11 mouse cellular contexts compared by ENCODE assay signal in the genomic region with DNA sequence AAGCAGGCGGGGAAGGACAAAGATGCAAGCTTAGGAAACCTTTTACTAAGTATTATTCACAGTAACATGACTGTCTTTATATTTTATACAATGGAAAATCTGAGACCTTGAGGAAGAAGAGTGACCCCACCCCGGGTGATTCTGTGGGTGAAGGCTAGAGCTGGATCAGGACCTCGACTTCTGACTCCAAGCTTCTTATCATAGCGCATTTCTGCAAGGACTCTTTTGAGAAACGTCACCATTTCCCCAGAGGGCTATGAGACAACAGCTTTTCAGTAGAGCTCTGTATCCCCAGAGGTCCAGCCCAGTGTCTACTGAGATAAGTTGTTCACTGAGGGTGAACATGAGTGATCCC.
A peak's percentile ranks its signal among the peaks of the same experiment; 100 is the strongest.
DNase-seq lines count a peak whose midpoint lies in the region; ATAC-seq lines count a peak whose summit lies in the region.
"Had no signal": no experiment of that assay in that cellular context is flagged by ENCODE, and none has a peak within 500 bp of the region (broad histone marks: within the 10 kb centered on the region; RNA-seq: fewer than 3 reads in every experiment).

No protein-coding gene starts in this region.

- 54% methylated on average over 5 of the region's 5 CpGs for WGBS in heart, embryonic 12.5 days
- WGBS in lung, embryonic 15.5 days = 56% methylated on average over 5 of the region's 5 CpGs
- 78% methylated on average over 5 of the region's 5 CpGs for WGBS in limb, embryonic 13.5 days

- peak overlapping the region; percentile 65; the same call in 1 of the 2 replicates for H3K27ac ChIP-seq in heart, embryonic 12.5 days (ENCODE audit: poor library complexity, severe bottlenecking)
- H3K27ac ChIP-seq in lung, embryonic 15.5 days = peak overlapping the region; percentile 92
- H3K27ac ChIP-seq in limb, embryonic 13.5 days = peak overlapping the region; percentile 92

- intact Hi-C loops in heart, postnatal 25 days (cut with DNase I) = no loop called here

- peak; percentile 44 for DNase-seq in adrenal gland, adult 8-10 months
- no peak for DNase-seq in adrenal gland, postnatal 25 days
- DNase-seq in heart, postnatal 25 days (ENCODE audit: low spot score) = no peak
- DNase-seq in lung, postnatal 25 days (ENCODE audit: low spot score) = no peak
- DNase-seq in testis, postnatal 10 days (ENCODE audit: low spot score) = no peak
- DNase-seq: kidney, adult 11 months; kidney, postnatal 14 days had no signal

- H3K27me3 ChIP-seq in heart, embryonic 12.5 days (replicated peaks) = no peaks in the 10 kb centered on the region
- H3K27me3 ChIP-seq in lung, embryonic 15.5 days = peaks cover 16% of the 10 kb centered on the region; the same call in 1 of the 2 replicates
- H3K27me3 ChIP-seq in limb, embryonic 13.5 days = no peaks in the 10 kb centered on the region
- H3K27me3 ChIP-seq: Patski had no signal

- H3K4me3 ChIP-seq in heart, embryonic 12.5 days = no peak overlapping the region
- no peak overlapping the region for H3K4me3 ChIP-seq in lung, embryonic 15.5 days
- no peak overlapping the region for H3K4me3 ChIP-seq in limb, embryonic 13.5 days

- no peak for ATAC-seq in heart, embryonic 12.5 days (ENCODE audit: insufficient number of reproducible peaks, low FRiP score)
- no peak for ATAC-seq in lung, embryonic 15.5 days (ENCODE audit: borderline replicate concordance, extremely low read depth, low FRiP score, low TSS enrichment)
- no peak for ATAC-seq in limb, embryonic 13.5 days (ENCODE audit: low FRiP score, low read depth)

- H3K36me3 ChIP-seq in heart, embryonic 12.5 days = no peaks in the 10 kb centered on the region
- H3K36me3 ChIP-seq in lung, embryonic 15.5 days = no peaks in the 10 kb centered on the region
- H3K36me3 ChIP-seq in limb, embryonic 13.5 days = no peaks in the 10 kb centered on the region

- no peak overlapping the region for H3K4me2 ChIP-seq in heart, embryonic 12.5 days
- H3K4me2 ChIP-seq in lung, embryonic 15.5 days = no peak overlapping the region
- H3K4me2 ChIP-seq in limb, embryonic 13.5 days (replicated peaks) = no peak overlapping the region; the same call in 1 of the 2 replicates

- no peak overlapping the region for H3K9ac ChIP-seq in heart, embryonic 12.5 days
- H3K9ac ChIP-seq in lung, embryonic 15.5 days = no peak overlapping the region
- H3K9ac ChIP-seq in limb, embryonic 13.5 days = no peak overlapping the region

- peaks cover 89% of the 10 kb centered on the region for H3K4me1 ChIP-seq in heart, embryonic 12.5 days (replicated peaks)
- peaks cover 88% of the 10 kb centered on the region for H3K4me1 ChIP-seq in lung, embryonic 15.5 days
- H3K4me1 ChIP-seq in limb, embryonic 13.5 days = peaks cover 98% of the 10 kb centered on the region

- H3K9me3 ChIP-seq in heart, embryonic 12.5 days (replicated peaks) = no peaks in the 10 kb centered on the region
- no peaks in the 10 kb centered on the region for H3K9me3 ChIP-seq in lung, embryonic 15.5 days
- no peaks in the 10 kb centered on the region for H3K9me3 ChIP-seq in limb, embryonic 13.5 days
